Mouse (Mus musculus) heart, embryonic 10.5 days (tissue): ENCODE results near the gene Vmn1r6. TPM values are rescaled to one million over a fixed set of nuclear protein-coding genes. Genes with fewer than 3 reads are reported as not detected.
"Not testable (repeated sequence)": the region's sequence is repeated elsewhere in the genome, so short reads cannot be mapped to it uniquely, and the experiment has no call there.

ENCODE experiments used
- DNase-seq: peaks from one replicate; pipeline ENCODE4 v3.0.0-alpha.2; 2017; ENCODE audit warnings: low spot score
- H3K27ac ChIP-seq: fragments of 300-500 bp; sonication (generic); 2 replicates; pipeline ENCODE4 v1.5.1; 2016; ENCODE audit warnings: mild to moderate bottlenecking
- H3K27me3 ChIP-seq: fragments of 300-500 bp; sonication (generic); 2 replicates; pipeline ENCODE4 v1.6.1; 2016; ENCODE audit warnings: mild to moderate bottlenecking; ENCODE audit not compliant: poor library complexity, insufficient read depth, severe bottlenecking
- H3K36me3 ChIP-seq: fragments of 300-500 bp; sonication (generic); 2 replicates; pipeline ENCODE4 v1.6.1; 2016; ENCODE audit warnings: mild to moderate bottlenecking, moderate library complexity
- H3K4me1 ChIP-seq: fragments of 300-500 bp; sonication (generic); 2 replicates; pipeline ENCODE4 v1.6.1; 2016; ENCODE audit warnings: mild to moderate bottlenecking
- H3K4me3 ChIP-seq: fragments of 300-500 bp; sonication (generic); 2 replicates; pipeline ENCODE4 v1.5.1; 2016; ENCODE audit warnings: mild to moderate bottlenecking, moderate library complexity
- H3K9me3 ChIP-seq: fragments of 300-500 bp; sonication (generic); 2 replicates; pipeline ENCODE4 v1.6.1; 2016; ENCODE audit warnings: mild to moderate bottlenecking, moderate library complexity
- WGBS: fragments of 180-500 bp; shearing (Covaris S2); methylation state at CpG from one replicate; pipeline ENCODE4 v1.1.7; 2016; 5-methylcytosine and 5-hydroxymethylcytosine counted together
- polyA plus RNA-seq: library from polyadenylated mRNA; unstranded; fragments of >200 nt; fragmentation: Nextera tagmentation; extraction: Ambion mirVana; gene quantifications from 2 replicates; pipeline ENCODE4 v1.2.1, GENCODE M21; 2016

Vmn1r6 gene
- not detected in 2 replicates for polyA plus RNA-seq

GRCm38 (mm10) chr6:56996943-56997342, at the start of gene Vmn1r6:
Gene Vmn1r6, plus strand, starts transcription at chr6:56997243.
- Histone ChIP-seq H3K36me3 (no peaks in the 10 kb centered on the region), H3K27me3 (no peaks in the 10 kb centered on the region), H3K4me1 (no peaks in the 10 kb centered on the region), H3K27ac (no peak within 1 kb of the TSS), H3K9me3 (no peaks in the 10 kb centered on the region), H3K4me3 (no peak within 1 kb of the TSS)
- WGBS: 68% methylated on average over 2 of the region's 2 CpGs
- DNase-seq: no peak

- no peak for DNase-seq
- Histone ChIP-seq H3K9me3 (no peaks in the 10 kb centered on the region), H3K27me3 (no peaks in the 10 kb centered on the region), H3K4me3 (no peak overlapping the region), H3K27ac (no peak overlapping the region), H3K36me3 (no peaks in the 10 kb centered on the region), H3K4me1 (no peaks in the 10 kb centered on the region)
- 77% methylated on average over 5 of the region's 5 CpGs for WGBS
Measured at GRCm38 (mm10) chr6:56956436-56956835, 40.6 kb upstream of the Vmn1r6 start.

GRCm38 (mm10) chr6:56969973-56970372, 27.1 kb upstream of the Vmn1r6 start, which contains the start of gene Vmn1r5:
Gene Vmn1r5, plus strand, starts transcription at chr6:56970273.
- DNase-seq: no peak
- no peak within 1 kb of the TSS for H3K27ac ChIP-seq

GRCm38 (mm10) chr6:57025224-57025623, 28.2 kb downstream of the Vmn1r6 start, which contains the start of gene Vmn1r7:
Gene Vmn1r7, minus strand, starts transcription at chr6:57025324.
- H3K9me3 ChIP-seq, H3K4me1 ChIP-seq, DNase-seq, H3K27ac ChIP-seq, H3K4me3 ChIP-seq, H3K27me3 ChIP-seq, H3K36me3 ChIP-seq: not testable (repeated sequence)
- WGBS: 77% methylated on average over 2 of the region's 2 CpGs

More at GRCm38 (mm10) chr6:56969973-56970372, 27.1 kb upstream of the Vmn1r6 start, which contains the start of gene Vmn1r5:
- peaks cover 3% of the 10 kb centered on the region; the same call in 1 of the 2 replicates for H3K9me3 ChIP-seq
- no peaks in the 10 kb centered on the region for H3K27me3 ChIP-seq
- H3K36me3 ChIP-seq: no peaks in the 10 kb centered on the region
- no peak within 1 kb of the TSS for H3K4me3 ChIP-seq
- no peaks in the 10 kb centered on the region for H3K4me1 ChIP-seq

GRCm38 (mm10) chr6:57031984-57032383, 34.9 kb downstream of the Vmn1r6 start, which contains the start of gene Vmn1r8:
Gene Vmn1r8, plus strand, starts transcription at chr6:57032284.
- H3K9me3 ChIP-seq: no peaks in the 10 kb centered on the region
- H3K4me1 ChIP-seq: no peaks in the 10 kb centered on the region
- no peak within 1 kb of the TSS for H3K4me3 ChIP-seq
- no peak within 1 kb of the TSS for H3K27ac ChIP-seq
- DNase-seq: no peak
- H3K27me3 ChIP-seq: no peaks in the 10 kb centered on the region
- H3K36me3 ChIP-seq: no peaks in the 10 kb centered on the region

- WGBS: 67% methylated on average over 2 of the region's 2 CpGs
- Histone ChIP-seq H3K4me3 (no peak overlapping the region), H3K27ac (no peak overlapping the region), H3K27me3 (no peaks in the 10 kb centered on the region), H3K36me3 (no peaks in the 10 kb centered on the region), H3K4me1 (no peaks in the 10 kb centered on the region), H3K9me3 (no peaks in the 10 kb centered on the region)
- no peak for DNase-seq
Measured at GRCm38 (mm10) chr6:57034674-57035073, 37.6 kb downstream of the Vmn1r6 start.

Other genes starting within 250 kb of the Vmn1r6 start
- gene Kbtbd2, start 199.4 kb upstream of the Vmn1r6 start, polyA plus RNA-seq: 35.8 and 39.9 TPM in 2 replicates
- gene Fkbp9, start 165.2 kb upstream of the Vmn1r6 start, polyA plus RNA-seq: 122 and 142 TPM in 2 replicates
- gene Nt5c3, start 73.3 kb upstream of the Vmn1r6 start, polyA plus RNA-seq: 74.1 and 75.4 TPM in 2 replicates
- 0.13 and 0.16 TPM in 2 replicates for gene Vmn1r4, start 73.2 kb upstream of the Vmn1r6 start, polyA plus RNA-seq
- not detected in 2 replicates for gene Vmn1r5, start 27.0 kb upstream of the Vmn1r6 start, polyA plus RNA-seq
- not detected in 2 replicates for gene Vmn1r7, start 28.1 kb downstream of the Vmn1r6 start, polyA plus RNA-seq
- not detected in 2 replicates for gene Vmn1r8, start 35.0 kb downstream of the Vmn1r6 start, polyA plus RNA-seq
- not detected in 2 replicates for gene Vmn1r9, start 69.5 kb downstream of the Vmn1r6 start, polyA plus RNA-seq
- gene Vmn1r10, start 112.2 kb downstream of the Vmn1r6 start, polyA plus RNA-seq: not detected in 2 replicates
- not detected in 2 replicates for gene Vmn1r11, start 136.2 kb downstream of the Vmn1r6 start, polyA plus RNA-seq
- gene Vmn1r12, start 159.7 kb downstream of the Vmn1r6 start, polyA plus RNA-seq: not detected in 2 replicates
- not detected in 2 replicates for gene Vmn1r13, start 206.0 kb downstream of the Vmn1r6 start, polyA plus RNA-seq
- gene Vmn1r14, start 234.4 kb downstream of the Vmn1r6 start, polyA plus RNA-seq: not detected in 2 replicates